Mouse (Mus musculus) megakaryocyte-erythroid progenitor cell, adult 5 weeks (primary cell): ENCODE results near the gene Rbbp9. TPM values are rescaled to one million over a fixed set of nuclear protein-coding genes. Genes with fewer than 3 reads are reported as not detected.

ENCODE experiments used
- polyA plus RNA-seq: library from polyadenylated mRNA; stranded (reverse); fragments of >175 nt; gene quantifications from 2 replicates; pipeline ENCODE4 v1.2.3, GENCODE M21; 2012

The Rbbp9 gene
- polyA plus RNA-seq, result 0.71 and 1.4 TPM in 2 replicates

GRCm38 (mm10) chr2:144550529-144550928, at the start of gene Rbbp9:
Gene Rbbp9, minus strand, starts transcription at chr2:144550869.

GRCm38 (mm10) chr2:144599831-144600687, 49.4 kb upstream of the Rbbp9 start, which contains the start of gene Dtd1:
Gene Dtd1, plus strand, starts transcription at chr2:144599897.

GRCm38 (mm10) chr2:144593951-144594651, 43.4 kb upstream of the Rbbp9 start, which contains the start of gene Smim26:
Gene Smim26, plus strand, starts transcription at chr2:144594054.

GRCm38 (mm10) chr2:144555820-144556552, 5.3 kb upstream of the Rbbp9 start, which contains the start of gene Sec23b:
Gene Sec23b, plus strand, starts transcription at chr2:144556229.

GRCm38 (mm10) chr2:144526981-144527820, 23.5 kb downstream of the Rbbp9 start, which contains the start of the genes Dzank1 and Polr3f:
Gene Dzank1, minus strand, starts transcription at chr2:144527414.
Gene Polr3f, plus strand, starts transcription at chr2:144527718.

Other genes with a start within 250 kb of the Rbbp9 start
- 1.4 and 2.1 TPM in 2 replicates for gene Ovol2, start 218.7 kb downstream of the Rbbp9 start, polyA plus RNA-seq
- 22.5 and 24.5 TPM in 2 replicates for gene Kat14, start 181.9 kb downstream of the Rbbp9 start, polyA plus RNA-seq
- 15.8 and 17.3 TPM in 2 replicates for gene Pet117, start 181.9 kb downstream of the Rbbp9 start, polyA plus RNA-seq
- gene Dzank1, start 23.5 kb downstream of the Rbbp9 start, polyA plus RNA-seq, result not detected in 2 replicates
- 16.3 and 23.2 TPM in 2 replicates for gene Polr3f, start 23.2 kb downstream of the Rbbp9 start, polyA plus RNA-seq
- 8.3 and 9.0 TPM in 2 replicates for gene Sec23b, start 5.4 kb upstream of the Rbbp9 start, polyA plus RNA-seq
- gene Smim26, start 43.2 kb upstream of the Rbbp9 start, polyA plus RNA-seq, result 2.1 and 2.5 TPM in 2 replicates
- gene Dtd1, start 49.0 kb upstream of the Rbbp9 start, polyA plus RNA-seq, result 19.3 and 26.8 TPM in 2 replicates